Mouse (Mus musculus) megakaryocyte, embryonic 14.5 days (primary cell): Measurements from ENCODE around the gene Mrpl24. TPM values are rescaled to one million over a fixed set of nuclear protein-coding genes. Genes with fewer than 3 reads are reported as not detected.
A peak's percentile ranks its signal among the peaks of the same experiment; 100 is the strongest.

Experiments
- H3K27me3 ChIP-seq: replicated peaks from 2 replicates; pipeline ENCODE3; 2012; ENCODE audit warnings: inconsistent platforms
- H3K36me3 ChIP-seq: replicated peaks from 2 replicates; pipeline ENCODE3; 2012; ENCODE audit warnings: low read length, inconsistent platforms, mixed read lengths
- H3K4me1 ChIP-seq: 2 replicates; pipeline ENCODE4 v1.6.1; 2012; ENCODE audit warnings: inconsistent platforms
- H3K4me3 ChIP-seq: replicated peaks from 2 replicates; pipeline ENCODE3; 2012; ENCODE audit warnings: moderate library complexity, mild to moderate bottlenecking, inconsistent platforms
- H3K9me3 ChIP-seq: 2 replicates; pipeline ENCODE4 v1.6.1; 2012; ENCODE audit warnings: inconsistent platforms
- FLI1 ChIP-seq: IDR thresholded peaks from 2 replicates; pipeline ENCODE4 v1.6.1; 2012; ENCODE audit warnings: low read length, inconsistent platforms, mixed read lengths
- GATA1 ChIP-seq: IDR thresholded peaks from 3 replicates; pipeline ENCODE4 v1.6.1; 2012; ENCODE audit warnings: mixed read lengths, low read length, inconsistent platforms, borderline replicate concordance
- polyA plus RNA-seq: library from polyadenylated mRNA; stranded (reverse); fragments of >175 nt; gene quantifications from 2 replicates; pipeline ENCODE4 v1.2.3, GENCODE M21; 2012; ENCODE audit warnings: low replicate concordance; ENCODE audit not compliant: insufficient read depth

Gene Mrpl24
- polyA plus RNA-seq, 1 experiment = 14.1 TPM

- TF ChIP-seq GATA1 (no peak), FLI1 (no peak)
- H3K36me3 ChIP-seq = peaks cover 64% of the 10 kb centered on the region
- H3K4me3 ChIP-seq = peak overlapping the region; percentile 97
- no peaks in the 10 kb centered on the region for H3K9me3 ChIP-seq
- peaks cover 66% of the 10 kb centered on the region for H3K4me1 ChIP-seq
- H3K27me3 ChIP-seq = no peaks in the 10 kb centered on the region
Measured at GRCm38 (mm10) chr3:87929341-87930077, 10.2 kb downstream of the Mrpl24 start.

GRCm38 (mm10) chr3:87930078-87930795, 10.9 kb downstream of the Mrpl24 start, which contains the start of the genes Isg20l2 and Rrnad1:
Gene Isg20l2 (plus strand): TSS chr3:87930314.
Gene Rrnad1 (minus strand): TSS chr3:87930717.
- peaks cover 63% of the 10 kb centered on the region for H3K36me3 ChIP-seq

GRCm38 (mm10) chr3:87934026-87934425, 14.7 kb downstream of the Mrpl24 start:
- no peak for TF ChIP-seq FLI1
- TF ChIP-seq GATA1 = no peak
- Histone ChIP-seq H3K4me3 (no peak overlapping the region), H3K27me3 (no peaks in the 10 kb centered on the region), H3K36me3 (peaks cover 67% of the 10 kb centered on the region), H3K4me1 (peaks cover 56% of the 10 kb centered on the region), H3K9me3 (no peaks in the 10 kb centered on the region)

More at GRCm38 (mm10) chr3:87930078-87930795, 10.9 kb downstream of the Mrpl24 start, which contains the start of the genes Isg20l2 and Rrnad1:
- TF ChIP-seq GATA1 (no peak), FLI1 (no peak)
- no peaks in the 10 kb centered on the region for H3K27me3 ChIP-seq
- no peaks in the 10 kb centered on the region for H3K9me3 ChIP-seq
- peaks cover 65% of the 10 kb centered on the region for H3K4me1 ChIP-seq
- H3K4me3 ChIP-seq = peak within 1 kb of the TSS; percentile 97

GRCm38 (mm10) chr3:87934501-87934900, 15.2 kb downstream of the Mrpl24 start:
- H3K9me3 ChIP-seq = no peaks in the 10 kb centered on the region
- H3K4me3 ChIP-seq = no peak overlapping the region
- H3K27me3 ChIP-seq = no peaks in the 10 kb centered on the region
- H3K4me1 ChIP-seq = peaks cover 52% of the 10 kb centered on the region
- H3K36me3 ChIP-seq = peaks cover 72% of the 10 kb centered on the region
- no peak for TF ChIP-seq FLI1
- no peak for TF ChIP-seq GATA1

GRCm38 (mm10) chr3:87935201-87935600, 15.9 kb downstream of the Mrpl24 start:
- H3K4me1 ChIP-seq = peaks cover 52% of the 10 kb centered on the region
- TF ChIP-seq GATA1 (no peak), FLI1 (no peak)
- no peaks in the 10 kb centered on the region for H3K27me3 ChIP-seq
- H3K9me3 ChIP-seq = no peaks in the 10 kb centered on the region
- H3K36me3 ChIP-seq = peaks cover 79% of the 10 kb centered on the region
- no peak overlapping the region for H3K4me3 ChIP-seq

GRCm38 (mm10) chr3:87935776-87936175, 16.5 kb downstream of the Mrpl24 start:
- peaks cover 51% of the 10 kb centered on the region for H3K4me1 ChIP-seq
- no peaks in the 10 kb centered on the region for H3K9me3 ChIP-seq
- peaks cover 83% of the 10 kb centered on the region for H3K36me3 ChIP-seq
- TF ChIP-seq GATA1 (no peak), FLI1 (no peak)
- H3K4me3 ChIP-seq = no peak overlapping the region
- no peaks in the 10 kb centered on the region for H3K27me3 ChIP-seq

- Histone ChIP-seq H3K36me3 (peaks cover 91% of the 10 kb centered on the region), H3K27me3 (peaks cover 8% of the 10 kb centered on the region), H3K4me3 (no peak overlapping the region), H3K4me1 (peaks cover 9% of the 10 kb centered on the region), H3K9me3 (no peaks in the 10 kb centered on the region)
- TF ChIP-seq FLI1 (no peak), GATA1 (no peak)
Measured at GRCm38 (mm10) chr3:87940611-87941010, 21.3 kb downstream of the Mrpl24 start.

- Histone ChIP-seq H3K4me3 (no peak overlapping the region), H3K9me3 (no peaks in the 10 kb centered on the region), H3K27me3 (peaks cover 27% of the 10 kb centered on the region), H3K4me1 (peaks cover 19% of the 10 kb centered on the region), H3K36me3 (peaks cover 76% of the 10 kb centered on the region)
- TF ChIP-seq GATA1 (no peak), FLI1 (no peak)
Measured at GRCm38 (mm10) chr3:87942471-87942870, 23.2 kb downstream of the Mrpl24 start.

GRCm38 (mm10) chr3:87943586-87943985, 24.3 kb downstream of the Mrpl24 start:
- Histone ChIP-seq H3K4me3 (no peak overlapping the region), H3K36me3 (peaks cover 65% of the 10 kb centered on the region), H3K9me3 (no peaks in the 10 kb centered on the region), H3K27me3 (peaks cover 38% of the 10 kb centered on the region), H3K4me1 (peaks cover 30% of the 10 kb centered on the region)
- TF ChIP-seq GATA1 (no peak), FLI1 (no peak)
